Mouse (Mus musculus): Measurements from ENCODE around the gene Rnf151. TPM values are rescaled to one million over a fixed set of nuclear protein-coding genes. Genes with fewer than 3 reads are reported as not detected.

The Rnf151 gene
- polyA plus RNA-seq, 2 experiments: 0.19 to 0.98 TPM

- H3K4me3 ChIP-seq (replicated peaks; ENCODE audit: low read length): peak overlapping the region; percentile 78
- H3K27me3 ChIP-seq (ENCODE audit: control insufficient read depth, insufficient read depth, low read length): no peaks in the 10 kb centered on the region
- H3K36me3 ChIP-seq (ENCODE audit: control insufficient read depth, insufficient read depth, low read length): peaks cover 25% of the 10 kb centered on the region
- no peaks in the 10 kb centered on the region for H3K9me3 ChIP-seq (ENCODE audit: control insufficient read depth, low read length)
- 3% methylated on average over 24 of the region's 24 CpGs for WGBS
- H3K4me1 ChIP-seq (ENCODE audit: control insufficient read depth, insufficient read depth, low read length): peaks cover 8% of the 10 kb centered on the region; the same call in 1 of the 2 replicates
- peak; percentile 35 for ATAC-seq (ENCODE audit: low FRiP score, low read depth)
- peak overlapping the region; percentile 78 for H3K4me2 ChIP-seq (replicated peaks; ENCODE audit: low read depth, low read length, severe bottlenecking)
- H3K27ac ChIP-seq (replicated peaks; ENCODE audit: low read depth, low read length): peak overlapping the region; percentile 67
- peak overlapping the region; percentile 65 for H3K9ac ChIP-seq (ENCODE audit: low read depth, low read length, severe bottlenecking)
- no peak for DNase-seq (ENCODE audit: low spot score)
- no peak for TF ChIP-seq POLR2A (IDR thresholded peaks at IDR 0.05; ENCODE audit: borderline replicate concordance, extremely low read depth, insufficient read depth, insufficient read length)
Observed at GRCm38 (mm10) chr17:24707801-24708425, 9.9 kb downstream of the Rnf151 start.

- ATAC-seq (ENCODE audit: low FRiP score, low read depth) (peak; percentile 92), DNase-seq (ENCODE audit: low spot score) (peak; percentile 95)
- Histone ChIP-seq H3K9me3 (ENCODE audit: control insufficient read depth, low read length) (no peaks in the 10 kb centered on the region), H3K9ac (ENCODE audit: low read depth, low read length, severe bottlenecking) (peak within 1 kb of the TSS; percentile 65), H3K36me3 (ENCODE audit: control insufficient read depth, insufficient read depth, low read length) (peaks cover 31% of the 10 kb centered on the region), H3K4me2 (replicated peaks; ENCODE audit: low read depth, low read length, severe bottlenecking) (peak within 1 kb of the TSS; percentile 78), H3K4me1 (ENCODE audit: control insufficient read depth, insufficient read depth, low read length) (peaks cover 8% of the 10 kb centered on the region; the same call in 1 of the 2 replicates), H3K4me3 (replicated peaks; ENCODE audit: low read length) (peak within 1 kb of the TSS; percentile 78), H3K27me3 (ENCODE audit: control insufficient read depth, insufficient read depth, low read length) (no peaks in the 10 kb centered on the region), H3K27ac (replicated peaks; ENCODE audit: low read depth, low read length) (peak within 1 kb of the TSS; percentile 67)
- peak; percentile 71; the same call in 1 of the 2 replicates for TF ChIP-seq POLR2A (IDR thresholded peaks at IDR 0.05; ENCODE audit: borderline replicate concordance, extremely low read depth, insufficient read depth, insufficient read length)
- 7% methylated on average over 32 of the region's 32 CpGs for WGBS
Observed at GRCm38 (mm10) chr17:24706982-24707800, 10.7 kb downstream of the Rnf151 start, which contains the start of gene Tbl3. Gene Tbl3, minus strand, starts transcription at chr17:24707660.

GRCm38 (mm10) chr17:24705821-24706220 is 12.0 kb downstream of the Rnf151 start:
- ATAC-seq (ENCODE audit: low FRiP score, low read depth): no peak
- Histone ChIP-seq H3K27me3 (ENCODE audit: control insufficient read depth, insufficient read depth, low read length) (no peaks in the 10 kb centered on the region), H3K4me1 (ENCODE audit: control insufficient read depth, insufficient read depth, low read length) (peaks cover 8% of the 10 kb centered on the region; the same call in 1 of the 2 replicates), H3K4me2 (replicated peaks; ENCODE audit: low read depth, low read length, severe bottlenecking) (no peak overlapping the region), H3K27ac (replicated peaks; ENCODE audit: low read depth, low read length) (no peak overlapping the region), H3K9me3 (ENCODE audit: control insufficient read depth, low read length) (no peaks in the 10 kb centered on the region), H3K4me3 (replicated peaks; ENCODE audit: low read length) (no peak overlapping the region), H3K9ac (ENCODE audit: low read depth, low read length, severe bottlenecking) (no peak overlapping the region), H3K36me3 (ENCODE audit: control insufficient read depth, insufficient read depth, low read length) (peaks cover 45% of the 10 kb centered on the region)
- DNase-seq (ENCODE audit: low spot score): no peak
- TF ChIP-seq POLR2A (IDR thresholded peaks at IDR 0.05; ENCODE audit: borderline replicate concordance, extremely low read depth, insufficient read depth, insufficient read length): no peak
- WGBS: 95% methylated on average over 3 of the region's 3 CpGs

GRCm38 (mm10) chr17:24701251-24701650 is 16.6 kb downstream of the Rnf151 start:
- H3K27ac ChIP-seq (replicated peaks; ENCODE audit: low read depth, low read length): no peak overlapping the region
- H3K9ac ChIP-seq (ENCODE audit: low read depth, low read length, severe bottlenecking): no peak overlapping the region
- TF ChIP-seq POLR2A (IDR thresholded peaks at IDR 0.05; ENCODE audit: borderline replicate concordance, extremely low read depth, insufficient read depth, insufficient read length): no peak
- 89% methylated on average over 9 of the region's 9 CpGs for WGBS
- H3K4me3 ChIP-seq (replicated peaks; ENCODE audit: low read length): no peak overlapping the region
- no peaks in the 10 kb centered on the region for H3K9me3 ChIP-seq (ENCODE audit: control insufficient read depth, low read length)
- H3K4me2 ChIP-seq (replicated peaks; ENCODE audit: low read depth, low read length, severe bottlenecking): no peak overlapping the region
- no peaks in the 10 kb centered on the region for H3K27me3 ChIP-seq (ENCODE audit: control insufficient read depth, insufficient read depth, low read length)
- H3K4me1 ChIP-seq (ENCODE audit: control insufficient read depth, insufficient read depth, low read length): peaks cover 6% of the 10 kb centered on the region
- DNase-seq (ENCODE audit: low spot score) (no peak), ATAC-seq (ENCODE audit: low FRiP score, low read depth) (no peak)
- peaks cover 60% of the 10 kb centered on the region for H3K36me3 ChIP-seq (ENCODE audit: control insufficient read depth, insufficient read depth, low read length)

- Histone ChIP-seq H3K36me3 (ENCODE audit: control insufficient read depth, insufficient read depth, low read length) (peaks cover 47% of the 10 kb centered on the region), H3K4me2 (replicated peaks; ENCODE audit: low read depth, low read length, severe bottlenecking) (no peak overlapping the region), H3K9me3 (ENCODE audit: control insufficient read depth, low read length) (no peaks in the 10 kb centered on the region), H3K9ac (ENCODE audit: low read depth, low read length, severe bottlenecking) (no peak overlapping the region), H3K27ac (replicated peaks; ENCODE audit: low read depth, low read length) (no peak overlapping the region), H3K27me3 (ENCODE audit: control insufficient read depth, insufficient read depth, low read length) (no peaks in the 10 kb centered on the region), H3K4me3 (replicated peaks; ENCODE audit: low read length) (no peak overlapping the region), H3K4me1 (ENCODE audit: control insufficient read depth, insufficient read depth, low read length) (peaks cover 9% of the 10 kb centered on the region)
- WGBS: 94% methylated on average over 2 of the region's 2 CpGs
- no peak for ATAC-seq (ENCODE audit: low FRiP score, low read depth)
- DNase-seq (ENCODE audit: low spot score): no peak
- no peak for TF ChIP-seq POLR2A (IDR thresholded peaks at IDR 0.05; ENCODE audit: borderline replicate concordance, extremely low read depth, insufficient read depth, insufficient read length)
Observed at GRCm38 (mm10) chr17:24699473-24699872, 18.4 kb downstream of the Rnf151 start.

Data from limb, embryonic 14.5 days (tissue).